Mouse (Mus musculus): ENCODE data around the gene Anxa5.

DNA sequence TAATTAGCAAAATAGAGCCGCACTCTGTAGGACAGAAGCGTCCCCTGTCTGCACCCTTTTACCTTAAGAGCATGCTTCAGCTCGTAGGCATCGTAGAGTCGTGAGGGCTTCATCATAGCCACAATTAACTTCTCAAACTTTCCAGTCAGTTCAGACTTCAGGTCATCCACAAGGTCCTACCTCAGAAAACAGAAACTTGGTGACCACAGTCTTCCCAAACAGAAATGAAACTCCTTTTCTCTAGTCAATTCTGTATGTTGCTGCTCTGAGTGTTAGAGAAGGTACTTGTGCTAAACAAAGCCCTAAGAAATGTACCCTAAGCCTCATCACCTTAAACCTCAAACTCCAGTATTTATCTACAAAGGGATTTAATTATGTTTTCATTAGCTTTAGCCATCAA is 13.9 kb downstream of the Anxa5 start:
- TF ChIP-seq ZC3H11A (IDR thresholded peaks at IDR 0.05; ENCODE audit: borderline replicate concordance, low read depth, low read length) (no peak), ZNF384 (IDR thresholded peaks at IDR 0.05; ENCODE audit: low read depth, low read length) (no peak)

Measured in ES-E14 (cell line).